Mouse (Mus musculus): ENCODE data around the gene Ric8b.

Gene Ric8b

GRCm38 (mm10) chr10:84960380-84960930 lies 43.0 kb downstream of the Ric8b start:
- no peak for DNase-seq (ENCODE audit: low spot score)

GRCm38 (mm10) chr10:84963126-84963525 lies 45.7 kb downstream of the Ric8b start:
- no peak for DNase-seq (ENCODE audit: low spot score)

GRCm38 (mm10) chr10:84963726-84964125 lies 46.3 kb downstream of the Ric8b start:
- DNase-seq (ENCODE audit: low spot score) = no peak

- DNase-seq (ENCODE audit: low spot score) = no peak
Measured at GRCm38 (mm10) chr10:84966542-84966941, 49.1 kb downstream of the Ric8b start.

- no peak for DNase-seq (ENCODE audit: low spot score)
Measured at GRCm38 (mm10) chr10:84967645-84968044, 50.2 kb downstream of the Ric8b start.

GRCm38 (mm10) chr10:84968852-84969704 lies 51.7 kb downstream of the Ric8b start:
- DNase-seq (ENCODE audit: low spot score) = peak; percentile 21

GRCm38 (mm10) chr10:84975264-84975663 lies 57.8 kb downstream of the Ric8b start:
- no peak for DNase-seq (ENCODE audit: low spot score)

- no peak for DNase-seq (ENCODE audit: low spot score)
Measured at GRCm38 (mm10) chr10:84976588-84977351, 59.4 kb downstream of the Ric8b start.

GRCm38 (mm10) chr10:84980291-84980690 lies 62.9 kb downstream of the Ric8b start:
- no peak for DNase-seq (ENCODE audit: low spot score)

GRCm38 (mm10) chr10:84981441-84981840 lies 64.0 kb downstream of the Ric8b start:
- no peak for DNase-seq (ENCODE audit: low spot score)

- no peak for DNase-seq (ENCODE audit: low spot score)
Measured at GRCm38 (mm10) chr10:84982675-84983074, 65.3 kb downstream of the Ric8b start.

GRCm38 (mm10) chr10:84985956-84986355 lies 68.5 kb downstream of the Ric8b start:
- no peak for DNase-seq (ENCODE audit: low spot score)

GRCm38 (mm10) chr10:84987666-84988065 lies 70.2 kb downstream of the Ric8b start:
- no peak for DNase-seq (ENCODE audit: low spot score)

- DNase-seq (ENCODE audit: low spot score) = no peak
Measured at GRCm38 (mm10) chr10:84988650-84989049, 71.2 kb downstream of the Ric8b start.

GRCm38 (mm10) chr10:84994346-84994745 lies 76.9 kb downstream of the Ric8b start:
- DNase-seq (ENCODE audit: low spot score) = no peak

- DNase-seq (ENCODE audit: low spot score) = no peak
Measured at GRCm38 (mm10) chr10:84994971-84995370, 77.6 kb downstream of the Ric8b start.

GRCm38 (mm10) chr10:84996366-84996765 lies 79.0 kb downstream of the Ric8b start:
- no peak for DNase-seq (ENCODE audit: low spot score)

- no peak for DNase-seq (ENCODE audit: low spot score)
Measured at GRCm38 (mm10) chr10:84997571-84998224, 80.3 kb downstream of the Ric8b start.

- DNase-seq (ENCODE audit: low spot score) = no peak
Measured at GRCm38 (mm10) chr10:84998225-84998579, 80.8 kb downstream of the Ric8b start.

GRCm38 (mm10) chr10:85001920-85002319 lies 84.5 kb downstream of the Ric8b start:
- DNase-seq (ENCODE audit: low spot score) = no peak

GRCm38 (mm10) chr10:85003190-85004026 lies 86.0 kb downstream of the Ric8b start:
- DNase-seq (ENCODE audit: low spot score) = no peak
